Mouse (Mus musculus) cerebellum, adult 9-10 months (tissue): ENCODE results near the gene Fam71a.

ENCODE experiments used
- DNase-seq: peaks from one replicate; pipeline ENCODE4 v3.0.0; 2022

Fam71a gene

GRCm38 (mm10) chr1:191164717-191165116 is at the start of gene Fam71a:
TSS of gene Fam71a (minus strand) at chr1:191164817.
- no peak for DNase-seq

- no peak for DNase-seq
Observed at GRCm38 (mm10) chr1:191211096-191211495, 46.5 kb upstream of the Fam71a start.

GRCm38 (mm10) chr1:191205791-191206190 is 41.2 kb upstream of the Fam71a start:
- no peak for DNase-seq

- no peak for DNase-seq
Observed at GRCm38 (mm10) chr1:191204876-191205275, 40.3 kb upstream of the Fam71a start.

- DNase-seq, result no peak
Observed at GRCm38 (mm10) chr1:191203496-191203895, 38.9 kb upstream of the Fam71a start.

- DNase-seq, result no peak
Observed at GRCm38 (mm10) chr1:191202208-191202952, 37.8 kb upstream of the Fam71a start.

GRCm38 (mm10) chr1:191200816-191201602 is 36.4 kb upstream of the Fam71a start:
- no peak for DNase-seq

- no peak for DNase-seq
Observed at GRCm38 (mm10) chr1:191197916-191198315, 33.3 kb upstream of the Fam71a start.

- no peak for DNase-seq
Observed at GRCm38 (mm10) chr1:191196016-191196415, 31.4 kb upstream of the Fam71a start.

GRCm38 (mm10) chr1:191193657-191194424 is 29.2 kb upstream of the Fam71a start:
- no peak for DNase-seq

GRCm38 (mm10) chr1:191192751-191193150 is 28.1 kb upstream of the Fam71a start:
- no peak for DNase-seq

GRCm38 (mm10) chr1:191192213-191192612 is 27.6 kb upstream of the Fam71a start:
- DNase-seq, result no peak

- DNase-seq, result peak; percentile 54
Observed at GRCm38 (mm10) chr1:191189671-191190372, 25.2 kb upstream of the Fam71a start.

GRCm38 (mm10) chr1:191186386-191186770 is 21.8 kb upstream of the Fam71a start:
- no peak for DNase-seq

- no peak for DNase-seq
Observed at GRCm38 (mm10) chr1:191185761-191186385, 21.3 kb upstream of the Fam71a start.

- no peak for DNase-seq
Observed at GRCm38 (mm10) chr1:191184841-191185251, 20.2 kb upstream of the Fam71a start.

GRCm38 (mm10) chr1:191184066-191184815 is 19.6 kb upstream of the Fam71a start:
- DNase-seq, result peak; percentile 14

- peak; percentile 91 for DNase-seq
Observed at GRCm38 (mm10) chr1:191183163-191184065, 18.8 kb upstream of the Fam71a start.

GRCm38 (mm10) chr1:191182431-191183162 is 18.0 kb upstream of the Fam71a start:
- peak; percentile 34 for DNase-seq
